Mouse (Mus musculus): ENCODE measurements around the gene Dynlt1f.
"Not testable (repeated sequence)": the region's sequence is repeated elsewhere in the genome, so short reads cannot be mapped to it uniquely, and the experiment has no call there.

Gene Dynlt1f

DNA sequence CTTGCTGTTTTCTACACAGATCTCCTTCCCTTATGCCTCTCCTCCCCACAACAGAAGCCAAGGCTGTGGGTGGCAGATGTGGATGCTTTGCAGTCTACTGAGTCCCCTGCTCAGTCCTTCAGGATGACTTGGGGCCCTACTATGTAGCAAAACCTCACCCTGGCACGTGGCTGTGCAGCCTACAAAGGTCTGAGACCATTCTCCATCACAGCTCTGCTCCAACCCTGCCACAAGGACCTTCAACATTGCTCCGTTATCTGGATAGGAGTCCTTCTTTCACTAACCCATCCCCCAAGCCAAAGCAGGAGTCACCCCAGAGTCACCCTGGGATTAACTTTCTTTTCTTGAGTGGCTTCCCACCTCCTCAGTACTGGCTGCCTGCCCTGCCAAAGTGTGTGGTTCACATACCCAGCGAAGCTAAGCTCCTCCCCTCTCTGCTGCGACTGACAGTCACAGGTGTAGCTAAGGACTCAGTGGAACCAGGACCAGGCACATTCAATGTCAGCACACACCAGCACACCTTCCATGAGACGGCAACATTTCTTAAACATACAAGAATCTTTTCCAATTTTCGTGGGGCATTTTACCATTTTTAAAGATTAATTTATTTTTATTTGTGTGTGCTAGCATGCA is 30.7 kb downstream of the Dynlt1f start:
- DNase-seq (ENCODE audit: low read depth, low spot score): not testable (repeated sequence)

DNA sequence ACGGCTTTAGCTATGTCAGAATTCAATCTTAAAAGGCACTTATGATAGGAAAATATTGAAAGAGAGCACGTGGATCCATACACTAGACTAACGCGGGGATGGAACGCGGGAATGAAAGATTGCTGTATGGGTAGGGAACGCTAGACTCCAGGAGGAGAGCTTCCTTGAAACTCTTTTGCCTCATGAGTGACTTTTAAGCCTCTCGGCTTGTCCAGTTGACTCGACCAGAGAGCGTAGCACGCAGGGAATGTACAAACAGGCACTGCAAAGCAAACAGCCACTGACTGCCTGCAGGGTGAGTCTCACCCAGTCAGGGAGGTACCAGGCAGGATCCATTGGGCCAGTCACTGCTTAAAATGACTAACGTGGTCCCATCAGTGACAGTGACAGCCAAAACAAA is 33.7 kb downstream of the Dynlt1f start:
- DNase-seq (ENCODE audit: low read depth, low spot score): not testable (repeated sequence)

DNA sequence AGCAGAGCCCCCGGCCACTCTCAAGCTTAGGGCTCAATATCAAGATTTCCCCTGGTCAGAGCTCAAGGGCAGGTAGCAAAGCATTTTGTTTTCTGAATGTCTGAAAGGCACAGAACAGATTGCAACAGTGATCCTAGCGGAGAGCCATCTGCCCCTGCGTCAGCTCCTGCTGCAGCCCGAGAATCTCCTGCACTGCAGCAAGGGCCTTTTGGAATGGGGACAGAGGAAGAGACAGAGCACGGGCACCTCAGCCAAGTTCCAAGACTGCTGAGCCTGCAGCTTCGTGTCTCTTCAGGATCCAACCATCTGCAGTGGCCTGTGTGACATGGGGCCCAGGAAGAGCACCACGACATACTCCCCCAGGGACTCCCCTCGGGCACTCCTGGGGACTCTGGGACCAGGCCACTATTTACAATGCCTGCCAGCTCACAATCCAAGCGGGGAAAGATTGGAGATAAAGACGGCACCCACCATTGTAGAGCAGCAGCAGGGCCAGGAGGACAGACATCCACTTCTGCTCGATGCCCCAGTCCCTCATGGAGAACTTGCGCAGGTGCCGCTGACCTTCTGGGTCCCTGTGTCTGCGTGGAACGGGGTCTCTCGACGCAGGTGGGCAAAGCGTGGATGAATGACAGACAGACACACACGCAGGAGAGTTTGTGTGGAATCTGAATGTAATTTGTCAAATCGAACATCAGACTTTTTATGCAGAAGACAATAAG is 34.8 kb downstream of the Dynlt1f start:
- DNase-seq (ENCODE audit: low read depth, low spot score): not testable (repeated sequence)

DNA sequence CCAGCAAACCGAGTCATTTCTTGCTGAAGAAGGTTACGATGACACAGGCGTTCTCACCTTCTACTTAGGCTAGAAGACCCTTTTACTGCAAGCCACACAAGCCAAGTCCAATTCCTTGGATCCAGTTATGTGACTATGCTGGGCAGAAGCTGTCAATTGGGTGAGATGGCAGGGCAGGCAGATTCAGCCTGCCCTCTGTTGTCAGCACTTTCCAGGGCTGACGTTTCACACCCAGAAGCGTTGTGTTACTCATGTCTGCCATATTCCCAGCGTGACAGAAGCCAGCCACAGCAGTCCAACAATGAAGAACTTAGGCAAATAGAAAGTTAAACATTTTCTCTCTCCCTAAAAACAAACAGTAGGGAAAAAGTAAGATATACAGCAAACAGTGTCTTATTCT is 35.7 kb downstream of the Dynlt1f start:
- not testable (repeated sequence) for DNase-seq (ENCODE audit: low read depth, low spot score)

DNA sequence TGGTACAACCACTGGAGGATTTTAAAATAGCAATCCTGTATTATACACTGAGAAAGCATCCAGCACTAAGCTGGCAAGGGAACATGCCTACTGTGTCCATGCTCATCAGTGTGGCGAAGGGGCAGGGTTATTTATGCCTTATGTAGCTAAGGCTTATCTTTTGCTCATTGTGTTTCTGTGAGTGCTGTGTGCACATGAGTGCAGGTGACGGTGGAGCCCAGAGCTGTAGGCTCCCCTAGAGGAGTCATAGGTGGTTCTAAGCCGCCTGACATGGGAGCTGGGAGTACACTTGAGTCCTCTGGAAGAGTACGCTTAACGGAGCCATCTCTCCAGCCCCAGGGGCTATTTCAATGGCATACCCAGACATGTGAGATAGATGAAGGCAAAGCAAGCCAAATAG is 36.4 kb downstream of the Dynlt1f start:
- DNase-seq (ENCODE audit: low read depth, low spot score): not testable (repeated sequence)

DNA sequence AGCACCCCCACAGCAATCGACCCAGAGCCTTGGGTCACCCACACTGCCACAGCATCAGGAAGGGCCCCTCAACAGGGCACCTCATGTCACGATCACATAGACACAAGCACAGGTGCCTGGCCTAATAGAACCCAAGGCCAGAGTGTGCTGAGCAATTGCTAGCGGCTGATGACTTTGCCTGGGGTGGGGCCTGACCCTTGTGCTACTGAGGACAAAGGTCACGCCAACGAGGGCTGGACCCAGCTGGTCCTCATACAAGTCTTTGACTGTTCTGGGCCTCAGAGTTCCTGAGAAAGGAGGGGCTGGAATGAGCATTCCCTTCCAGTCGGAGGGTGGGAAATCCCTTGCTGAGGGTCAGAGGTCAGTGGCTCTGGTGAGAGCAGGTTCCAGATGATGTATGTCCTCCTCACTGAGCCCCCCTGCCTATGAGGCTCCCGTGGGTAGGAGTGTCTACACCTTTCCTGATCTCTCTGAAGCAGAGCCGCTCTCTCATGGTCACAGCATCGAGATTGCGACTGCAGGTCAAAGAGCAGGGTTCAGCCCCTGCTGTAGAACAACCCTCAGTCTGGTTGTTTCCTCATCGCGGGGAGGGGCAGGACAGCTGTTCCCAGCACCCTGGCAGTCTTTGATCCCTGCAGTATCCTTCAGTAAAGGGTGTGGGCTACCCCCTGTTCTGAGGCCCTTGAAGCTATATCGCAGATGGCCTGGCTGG is 37.9 kb downstream of the Dynlt1f start:
- DNase-seq (ENCODE audit: low read depth, low spot score): not testable (repeated sequence)

DNA sequence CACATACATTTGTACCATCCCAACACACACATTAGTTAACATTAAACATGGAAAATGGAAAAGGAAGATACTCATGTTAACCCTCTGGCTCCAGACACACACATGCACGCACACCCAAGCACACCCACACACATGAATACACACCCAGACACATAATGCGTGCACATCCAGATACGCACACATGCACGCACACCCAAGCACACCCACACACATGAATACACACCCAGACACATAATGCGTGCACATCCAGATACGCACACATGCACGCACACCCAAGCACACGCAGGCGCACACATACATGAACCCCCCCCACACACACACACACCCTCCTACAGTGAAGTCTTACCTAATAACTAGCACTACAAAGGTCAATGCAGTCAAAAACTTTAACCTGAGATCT is 39.0 kb downstream of the Dynlt1f start:
- not testable (repeated sequence) for DNase-seq (ENCODE audit: low read depth, low spot score)

DNA sequence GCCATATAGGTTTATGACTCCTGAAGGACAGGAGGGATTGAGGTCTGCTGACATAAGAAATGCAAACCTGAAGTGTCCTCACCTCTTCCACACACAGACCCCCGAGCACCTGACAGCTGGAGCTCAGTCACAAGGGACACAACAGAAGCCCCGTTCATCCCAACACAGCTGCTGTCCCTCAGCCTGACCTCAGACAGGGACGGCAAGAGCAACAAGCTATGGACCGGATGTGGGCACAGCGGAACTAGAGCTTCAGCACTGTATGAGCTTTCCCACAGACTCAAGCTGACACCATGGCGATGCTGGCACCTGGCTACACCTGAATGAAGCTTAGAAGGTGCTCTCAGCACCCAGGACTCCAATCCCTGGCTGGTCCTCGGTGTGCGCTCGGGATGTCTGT is 41.4 kb downstream of the Dynlt1f start:
- DNase-seq (ENCODE audit: low read depth, low spot score): not testable (repeated sequence)

DNA sequence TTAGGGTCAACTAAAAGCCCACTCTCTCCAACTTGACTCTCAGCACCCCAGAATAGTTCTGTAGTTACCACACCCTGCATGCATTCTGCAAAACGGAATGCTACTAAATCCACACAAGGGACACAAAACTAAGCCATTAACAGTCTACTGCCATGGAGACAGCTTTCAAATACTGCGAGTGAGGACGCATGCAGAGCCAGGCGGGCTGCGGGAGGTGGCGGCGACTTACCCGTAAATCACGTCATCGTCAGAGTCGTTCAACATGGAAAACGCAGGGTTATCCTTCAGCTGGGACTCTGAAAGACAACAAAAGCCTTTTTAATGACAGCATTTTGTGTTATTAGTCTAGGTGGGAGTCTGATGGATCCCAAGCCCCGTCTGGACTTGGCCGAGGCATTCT is 42.2 kb downstream of the Dynlt1f start:
- DNase-seq (ENCODE audit: low read depth, low spot score): not testable (repeated sequence)

DNA sequence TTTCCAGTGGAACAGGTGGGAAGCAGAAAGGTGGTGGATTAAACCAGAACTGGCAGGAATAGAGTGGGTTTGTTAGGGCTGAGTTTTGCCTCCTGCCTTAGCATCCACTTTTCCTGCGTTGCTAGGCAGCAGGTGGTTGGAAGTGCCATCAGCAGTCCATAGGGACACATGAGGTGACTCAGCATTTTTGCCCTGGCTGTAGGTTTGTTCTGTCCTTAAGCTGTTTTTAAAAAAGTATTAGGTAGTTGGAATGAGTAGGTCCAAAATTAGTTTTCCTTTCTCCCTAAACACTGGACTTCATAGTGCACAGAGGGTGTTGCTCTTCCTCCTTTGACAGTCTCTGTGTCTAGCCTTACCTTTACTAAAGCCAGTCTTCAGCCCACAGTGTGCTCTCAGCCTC is 50.4 kb downstream of the Dynlt1f start:
- DNase-seq (ENCODE audit: low read depth, low spot score): not testable (repeated sequence)

DNA sequence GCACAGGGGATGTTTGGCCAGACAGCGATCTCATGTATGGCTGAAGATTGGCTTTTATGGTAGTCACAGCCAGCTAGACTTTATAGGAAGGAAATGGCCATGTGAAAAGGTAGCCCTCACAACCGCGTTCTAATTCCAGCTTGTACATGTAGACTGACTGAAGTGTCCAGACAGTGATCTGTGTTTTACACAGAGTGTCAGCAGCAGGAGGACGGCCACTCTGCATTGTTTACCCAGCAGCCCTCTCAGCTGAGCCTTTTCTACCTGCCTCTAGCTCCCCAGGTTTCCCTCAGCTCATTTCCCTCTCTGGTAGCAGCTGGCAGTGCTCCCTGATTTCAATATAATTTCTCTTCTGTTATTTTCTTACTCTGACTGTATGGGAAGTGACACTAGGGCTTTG is 53.5 kb downstream of the Dynlt1f start:
- DNase-seq (ENCODE audit: low read depth, low spot score): not testable (repeated sequence)

DNA sequence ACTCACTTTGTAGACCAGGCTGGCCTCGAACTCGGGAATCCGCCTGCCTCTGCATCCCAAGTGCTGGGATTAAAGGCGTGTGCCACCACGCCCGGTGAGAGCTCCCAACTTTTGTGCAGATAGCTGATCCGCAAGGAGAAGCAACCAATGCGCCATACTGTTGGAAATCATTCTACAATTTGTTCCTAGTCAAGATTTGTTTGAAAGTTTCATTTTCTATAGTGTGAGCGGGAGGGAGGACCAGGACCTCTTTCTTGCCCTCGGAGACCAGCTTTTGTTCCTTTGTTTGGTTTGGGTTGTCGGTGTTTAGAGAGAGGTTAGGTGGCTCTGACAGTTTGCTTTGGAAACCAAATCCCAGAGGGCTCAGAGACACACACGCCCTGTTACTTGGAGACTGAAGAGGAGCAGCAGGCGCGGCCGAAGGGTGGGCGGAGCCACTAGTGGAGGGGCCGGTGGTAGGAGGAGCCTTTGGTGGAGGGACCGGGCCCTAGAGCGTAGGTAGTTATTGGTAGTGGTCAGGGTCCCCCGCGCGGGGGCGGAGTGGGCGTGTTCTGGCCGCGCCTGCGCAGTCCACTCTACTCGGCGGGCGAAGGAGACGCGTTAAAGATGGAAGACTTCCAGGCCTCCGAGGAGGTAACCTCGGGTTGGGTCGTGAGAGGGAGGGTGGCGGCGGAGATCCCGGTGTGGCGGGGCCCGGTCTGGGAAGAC is 54.3 kb downstream of the Dynlt1f start, which contains the start of gene Dynlt1c:
Gene Dynlt1c (plus strand): TSS at position 468 of the 708 bp plus-strand sequence.
- peak; percentile 57 for DNase-seq (ENCODE audit: low read depth, low spot score)

DNA sequence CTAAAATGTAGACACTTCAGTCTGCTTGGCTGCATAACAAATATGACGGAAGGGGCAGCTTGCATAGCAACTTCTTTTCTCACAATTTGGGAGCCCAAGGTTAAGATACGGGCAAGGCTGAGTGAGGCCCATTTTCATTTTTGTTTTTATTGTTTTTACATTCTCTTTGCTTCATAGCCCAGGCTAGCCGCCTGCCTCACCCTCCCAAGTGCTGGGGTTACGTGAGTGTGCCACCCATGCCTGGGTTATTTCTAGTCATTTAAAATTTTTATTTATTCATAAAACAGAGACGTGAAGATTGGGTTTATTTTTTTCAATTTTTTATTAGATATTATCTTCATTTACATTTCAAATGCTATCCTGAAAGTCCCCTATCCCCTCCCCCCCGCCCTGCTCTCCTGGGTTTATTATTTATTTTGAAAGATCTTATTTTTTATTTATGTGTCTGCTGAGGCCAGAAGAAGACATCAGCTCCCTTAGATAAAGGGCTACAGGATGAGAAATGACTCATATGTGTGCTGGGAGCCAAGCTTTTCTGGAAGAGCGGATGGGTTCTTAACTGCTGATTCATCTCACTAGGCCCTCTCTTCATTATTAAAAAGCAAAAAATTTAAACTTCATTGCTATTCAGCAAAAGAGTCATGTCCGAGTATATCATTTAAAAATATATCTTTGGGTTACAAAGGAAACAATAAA is 55.3 kb downstream of the Dynlt1f start:
- DNase-seq (ENCODE audit: low read depth, low spot score): not testable (repeated sequence)

DNA sequence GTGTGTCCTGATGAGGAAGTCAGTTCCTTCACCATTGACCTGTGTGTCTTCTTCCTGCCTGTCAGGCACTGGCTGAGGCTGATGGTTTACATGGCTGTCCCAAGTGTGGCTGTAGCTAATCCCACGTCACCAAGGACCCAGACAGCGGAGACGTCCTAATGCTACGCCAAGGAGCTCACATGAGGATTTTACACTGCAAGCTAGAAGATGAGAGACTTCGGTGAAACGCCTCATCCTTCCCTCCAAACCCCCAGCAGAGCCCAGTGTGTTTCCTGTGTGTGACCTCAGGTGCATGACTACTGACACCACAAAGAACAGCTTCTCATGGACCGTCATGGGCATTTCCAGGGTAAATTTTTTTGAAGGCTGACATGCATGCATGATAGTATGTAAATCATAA is 57.3 kb downstream of the Dynlt1f start:
- not testable (repeated sequence) for DNase-seq (ENCODE audit: low read depth, low spot score)

Measured in WW6 (cell line).